Mouse (Mus musculus): ENCODE results near the gene Ntsr2. TPM values are rescaled to one million over a fixed set of nuclear protein-coding genes. Genes with fewer than 3 reads are reported as not detected.

Gene Ntsr2
- polyA plus RNA-seq, 1 experiment from 2014 or later, result not detected

GRCm38 (mm10) chr12:16696146-16696545, 43.0 kb downstream of the Ntsr2 start:
- no peak overlapping the region for H3K9ac ChIP-seq
- ATAC-seq (ENCODE audit: extremely low read depth, insufficient number of reproducible peaks, low FRiP score, low TSS enrichment), result no peak
- no peak overlapping the region for H3K4me3 ChIP-seq
- WGBS, result 80% methylated on average over 13 of the region's 13 CpGs
- no peaks in the 10 kb centered on the region for H3K9me3 ChIP-seq
- no peak overlapping the region for H3K4me2 ChIP-seq
- 0 out of 2 replicates have a peak, but pooled peaks cover 5% of the 10 kb centered on the region for H3K4me1 ChIP-seq
- no peak overlapping the region for H3K27ac ChIP-seq (replicated peaks)
- H3K36me3 ChIP-seq, result no peaks in the 10 kb centered on the region
- H3K27me3 ChIP-seq (replicated peaks), result no peaks in the 10 kb centered on the region

- H3K4me3 ChIP-seq, result no peak overlapping the region
- H3K4me2 ChIP-seq, result no peak overlapping the region
- 80% methylated on average over 1 of the region's 1 CpGs for WGBS
- no peak overlapping the region for H3K9ac ChIP-seq
- ATAC-seq (ENCODE audit: extremely low read depth, insufficient number of reproducible peaks, low FRiP score, low TSS enrichment), result no peak
- H3K36me3 ChIP-seq, result no peaks in the 10 kb centered on the region
- H3K27me3 ChIP-seq (replicated peaks), result no peaks in the 10 kb centered on the region
- H3K27ac ChIP-seq (replicated peaks), result no peak overlapping the region
- H3K4me1 ChIP-seq, result 0 out of 2 replicates have a peak, but pooled peaks cover 5% of the 10 kb centered on the region
- no peaks in the 10 kb centered on the region for H3K9me3 ChIP-seq
Observed at GRCm38 (mm10) chr12:16698691-16699090, 45.5 kb downstream of the Ntsr2 start.

Other genes starting within 250 kb of the Ntsr2 start
- 4.9 and 6.0 TPM in 2 replicates for gene Lpin1, start 42.4 kb upstream of the Ntsr2 start, polyA plus RNA-seq (2015; fragmentation: Nextera tagmentation; extraction: Ambion mirVana)
- gene Greb1, start 147.5 kb downstream of the Ntsr2 start, polyA plus RNA-seq (2015; fragmentation: Nextera tagmentation; extraction: Ambion mirVana), result 0.44 and 1.1 TPM in 2 replicates
- gene E2f6, start 157.6 kb downstream of the Ntsr2 start, polyA plus RNA-seq (2015; fragmentation: Nextera tagmentation; extraction: Ambion mirVana), result 43.6 and 50.8 TPM in 2 replicates
- 15.6 and 16.1 TPM in 2 replicates for gene Rock2, start 241.5 kb downstream of the Ntsr2 start, polyA plus RNA-seq (2015; fragmentation: Nextera tagmentation; extraction: Ambion mirVana)